Mouse (Mus musculus) lung, adult 2 months (tissue): ENCODE measurements around the gene Ptov1.

Experiments
- CTCF ChIP-seq: fragments of 200-500 bp; IDR thresholded peaks from 2 replicates; pipeline ENCODE4 v1.5.1; 2011; ENCODE audit warnings: mild to moderate bottlenecking, low read length, control low read depth; ENCODE audit not compliant: insufficient read depth
- POLR2A ChIP-seq: fragments of 200-500 bp; IDR thresholded peaks from 2 replicates; pipeline ENCODE4 v1.6.1; 2011; ENCODE audit warnings: low read depth, mild to moderate bottlenecking, control low read depth, low read length, borderline replicate concordance; ENCODE audit errors: extremely low read depth

GRCm38 (mm10) chr7:44905430-44905829 lies 35.8 kb upstream of the Ptov1 start:
- no peak for TF ChIP-seq CTCF
- no peak for TF ChIP-seq POLR2A
